Mouse (Mus musculus) hindbrain, embryonic 11.5 days (tissue): ENCODE measurements at regions not wholly inside any gene's neighbourhood (a gene's known extent, or its start where the extent isn't known, plus 50 kb on each side); places are given as distances from the start of the nearest gene placed in this dataset.

Experiments
- ATAC-seq: fragments of 200-750 bp; cut with Nextera tagmentation; 2 replicates; pipeline ENCODE4 v1.8.0; 2017; ENCODE audit warnings: mild to moderate bottlenecking, moderate TSS enrichment, moderate library complexity; ENCODE audit not compliant: low FRiP score
- DNase-seq: peaks from one replicate; pipeline ENCODE4 v3.0.0-alpha.2; 2015; ENCODE audit warnings: low spot score
- H3K27ac ChIP-seq: fragments of 300-500 bp; sonication (generic); 2 replicates; pipeline ENCODE4 v1.5.1; 2014; ENCODE audit warnings: mild to moderate bottlenecking, low read depth, low read length
- H3K27me3 ChIP-seq: fragments of 300-500 bp; sonication (generic); 2 replicates; pipeline ENCODE4 v1.6.1; 2014; ENCODE audit warnings: mild to moderate bottlenecking, low read length, moderate library complexity, mixed read lengths; ENCODE audit not compliant: control insufficient read depth, insufficient read depth
- H3K36me3 ChIP-seq: fragments of 300-500 bp; sonication (generic); 2 replicates; pipeline ENCODE4 v1.6.1; 2014; ENCODE audit warnings: mild to moderate bottlenecking, low read length, moderate library complexity, mixed read lengths; ENCODE audit not compliant: control insufficient read depth, insufficient read depth
- H3K4me1 ChIP-seq: fragments of 300-500 bp; sonication (generic); replicated peaks from 2 replicates; pipeline ENCODE4 v1.6.1; 2014; ENCODE audit warnings: low read length, mixed read lengths; ENCODE audit not compliant: control insufficient read depth, insufficient read depth
- H3K4me2 ChIP-seq: fragments of 300-500 bp; sonication (generic); replicated peaks from 2 replicates; pipeline ENCODE4 v1.6.1; 2014; ENCODE audit warnings: mild to moderate bottlenecking, low read depth, low read length
- H3K4me3 ChIP-seq: fragments of 300-500 bp; sonication (generic); 2 replicates; pipeline ENCODE4 v1.5.1; 2014; ENCODE audit warnings: low read depth, low read length
- H3K9ac ChIP-seq: fragments of 300-500 bp; sonication (generic); 2 replicates; pipeline ENCODE4 v1.6.1; 2014; ENCODE audit warnings: low read depth, low read length
- H3K9me3 ChIP-seq: fragments of 300-500 bp; sonication (generic); 2 replicates; pipeline ENCODE4 v1.6.1; 2016; ENCODE audit warnings: low read length; ENCODE audit not compliant: control insufficient read depth
- WGBS: fragments of 180-500 bp; shearing (Covaris S2); extraction: QIAGEN DNeasy Blood & Tissue Kit; methylation state at CpG from one replicate; pipeline ENCODE4 v1.1.7; 2014; 5-methylcytosine and 5-hydroxymethylcytosine counted together

DNA sequence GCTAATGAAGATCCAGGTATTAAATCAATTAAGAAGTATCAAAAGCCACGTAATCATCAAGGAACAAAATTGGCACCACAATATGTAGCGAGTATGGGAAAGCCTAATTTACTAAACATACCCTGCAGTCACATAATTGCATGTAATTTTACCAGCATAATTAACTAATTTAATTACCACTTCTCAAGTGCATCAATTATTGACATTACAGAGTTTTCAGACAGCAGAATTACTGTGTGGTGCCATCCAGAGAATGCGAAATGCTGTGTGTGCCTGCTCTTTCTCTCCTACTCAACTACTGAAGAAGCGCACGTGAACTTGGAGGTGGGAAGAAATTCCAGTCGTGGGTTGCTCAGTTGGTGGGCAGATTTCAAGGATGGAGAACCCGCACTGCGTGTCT lies 229.5 kb upstream of the Id4 start:
- Histone ChIP-seq H3K27ac (no peak overlapping the region), H3K4me2 (no peak overlapping the region), H3K4me1 (no peaks in the 10 kb centered on the region), H3K4me3 (no peak overlapping the region), H3K9ac (no peak overlapping the region), H3K36me3 (no peaks in the 10 kb centered on the region), H3K9me3 (no peaks in the 10 kb centered on the region), H3K27me3 (no peaks in the 10 kb centered on the region)
- DNase-seq (no peak), ATAC-seq (no peak)
- WGBS: 84% methylated on average over 8 of the region's 8 CpGs

DNA sequence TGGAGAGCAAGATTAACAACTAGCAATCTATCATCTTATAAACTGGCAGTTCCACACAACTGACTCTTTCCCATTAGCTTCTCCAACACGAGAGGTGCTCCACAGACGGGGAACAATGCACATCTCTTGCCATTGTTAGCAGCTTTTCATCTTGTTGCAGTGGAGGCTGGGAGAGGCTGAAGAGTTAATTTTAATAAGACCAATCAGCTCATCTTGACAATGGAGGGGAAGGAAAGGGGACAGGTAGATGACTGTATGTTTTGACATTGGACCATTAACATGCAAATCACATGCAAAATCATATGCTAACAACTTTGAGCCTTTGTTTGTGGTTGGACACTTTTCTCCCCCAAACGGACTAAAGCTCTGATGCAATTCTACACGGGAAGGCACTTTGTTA lies 218.9 kb upstream of the Id4 start:
- no peaks in the 10 kb centered on the region for H3K36me3 ChIP-seq
- ATAC-seq (no peak), DNase-seq (no peak)
- 39% methylated on average over 4 of the region's 4 CpGs for WGBS
- H3K27me3 ChIP-seq: no peaks in the 10 kb centered on the region
- no peak overlapping the region for H3K9ac ChIP-seq
- H3K4me1 ChIP-seq: 0 out of 2 replicates have a peak, but pooled peaks cover 3% of the 10 kb centered on the region
- no peak overlapping the region for H3K4me3 ChIP-seq
- H3K27ac ChIP-seq: no peak overlapping the region
- H3K4me2 ChIP-seq: no peak overlapping the region
- no peaks in the 10 kb centered on the region for H3K9me3 ChIP-seq

DNA sequence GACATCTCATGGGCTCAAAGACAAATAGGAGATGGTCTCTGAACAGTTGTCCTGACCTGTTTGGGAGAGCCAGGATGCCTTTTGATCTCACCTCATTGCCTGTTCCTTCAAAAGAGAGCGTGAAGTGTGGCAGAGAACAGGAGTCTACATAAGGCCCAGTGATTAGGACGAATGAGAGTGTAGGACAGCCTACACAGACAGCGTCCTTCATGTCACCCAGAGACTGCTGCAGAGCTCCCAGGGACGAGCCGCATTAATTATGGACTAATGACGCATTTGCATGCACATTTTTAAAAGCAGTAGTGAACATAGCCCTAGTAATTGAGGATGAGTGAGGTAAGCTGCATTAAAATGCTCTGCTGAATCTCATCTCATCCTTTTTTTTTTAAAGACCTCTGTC lies 218.5 kb upstream of the Id4 start:
- no peak for ATAC-seq
- H3K4me2 ChIP-seq: no peak overlapping the region
- H3K4me3 ChIP-seq: no peak overlapping the region
- WGBS: 69% methylated on average over 6 of the region's 6 CpGs
- no peaks in the 10 kb centered on the region for H3K27me3 ChIP-seq
- no peaks in the 10 kb centered on the region for H3K9me3 ChIP-seq
- H3K9ac ChIP-seq: no peak overlapping the region
- 0 out of 2 replicates have a peak, but pooled peaks cover 3% of the 10 kb centered on the region for H3K4me1 ChIP-seq
- no peaks in the 10 kb centered on the region for H3K36me3 ChIP-seq
- DNase-seq: no peak
- H3K27ac ChIP-seq: no peak overlapping the region; the same call in 1 of the 2 replicates

DNA sequence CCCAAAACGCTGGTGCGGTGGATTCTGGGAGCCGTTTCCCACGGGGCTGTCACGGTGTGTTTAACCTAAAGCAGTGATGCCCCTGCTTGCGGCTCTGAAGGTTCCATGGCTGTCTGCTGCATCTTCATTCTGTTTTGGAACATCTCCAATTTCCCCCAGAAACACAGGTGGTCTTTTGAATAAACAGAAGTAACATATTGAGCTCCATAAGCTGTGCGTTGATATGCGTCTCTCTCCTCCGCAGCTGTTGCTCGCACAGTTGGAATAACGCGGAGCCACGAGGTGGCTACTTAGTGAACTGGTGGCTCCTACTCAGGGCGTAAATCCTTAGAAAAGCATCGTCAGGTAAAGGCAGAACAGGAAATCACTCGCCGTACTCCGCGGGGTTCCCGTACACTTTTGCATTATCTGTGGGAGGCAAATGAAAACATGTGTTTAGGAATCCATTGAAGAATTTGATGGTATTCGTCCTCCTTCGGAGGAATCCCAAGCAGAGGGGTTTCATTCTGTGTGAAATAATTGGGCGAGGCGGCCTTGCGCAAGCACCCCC lies 214.8 kb upstream of the Id4 start:
- H3K36me3 ChIP-seq: no peaks in the 10 kb centered on the region
- DNase-seq (no peak), ATAC-seq (no peak)
- 0 out of 2 replicates have a peak, but pooled peaks cover 3% of the 10 kb centered on the region for H3K4me1 ChIP-seq
- 69% methylated on average over 25 of the region's 25 CpGs for WGBS
- no peak overlapping the region for H3K27ac ChIP-seq
- H3K9ac ChIP-seq: no peak overlapping the region
- no peaks in the 10 kb centered on the region for H3K9me3 ChIP-seq
- no peak overlapping the region for H3K4me3 ChIP-seq
- H3K4me2 ChIP-seq: no peak overlapping the region
- H3K27me3 ChIP-seq: no peaks in the 10 kb centered on the region

DNA sequence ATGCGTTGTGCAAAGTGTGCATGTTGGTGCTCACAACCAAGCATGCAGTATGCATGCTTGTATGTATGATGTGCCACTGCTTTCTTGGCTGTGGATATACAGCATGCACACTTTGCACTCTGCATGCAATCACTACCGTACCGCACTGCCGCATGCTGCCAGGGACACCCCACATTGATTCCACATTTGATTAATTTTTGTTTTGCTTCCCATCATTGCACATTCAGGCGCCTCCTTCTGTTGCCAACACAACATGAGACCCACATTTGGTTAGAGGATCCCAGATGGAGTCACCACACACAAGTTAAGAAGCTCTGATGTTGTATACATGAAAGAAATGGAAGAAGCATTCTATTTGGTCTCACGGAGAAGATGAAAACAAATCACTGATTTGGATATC lies 211.2 kb upstream of the Id4 start:
- Histone ChIP-seq H3K4me2 (no peak overlapping the region), H3K9me3 (no peaks in the 10 kb centered on the region), H3K36me3 (no peaks in the 10 kb centered on the region), H3K4me1 (no peaks in the 10 kb centered on the region), H3K27me3 (no peaks in the 10 kb centered on the region), H3K9ac (no peak overlapping the region), H3K27ac (no peak overlapping the region), H3K4me3 (no peak overlapping the region)
- ATAC-seq (no peak), DNase-seq (no peak)
- 95% methylated on average over 6 of the region's 6 CpGs for WGBS

DNA sequence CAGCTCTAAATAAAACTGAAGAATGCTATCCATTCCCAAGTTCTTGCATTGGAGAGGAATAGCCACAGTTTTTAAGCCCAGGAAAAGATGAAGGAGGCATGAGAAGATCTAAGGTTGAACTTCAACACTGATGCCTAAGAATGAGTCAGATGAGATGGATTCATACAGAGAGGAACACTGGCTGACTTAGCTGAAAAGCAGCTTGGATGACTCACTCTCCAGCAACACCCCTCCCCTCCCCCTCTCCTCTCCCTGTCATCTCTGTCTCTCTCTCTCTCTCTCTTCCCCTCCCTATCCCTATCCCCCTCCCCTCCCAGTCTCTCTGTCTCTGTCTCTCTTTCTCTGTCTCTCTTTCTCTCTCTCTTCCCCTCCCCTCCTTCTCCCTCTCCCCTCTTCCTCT lies 186.4 kb upstream of the Id4 start:
- no peak overlapping the region for H3K4me2 ChIP-seq
- H3K27me3 ChIP-seq: no peaks in the 10 kb centered on the region
- no peaks in the 10 kb centered on the region for H3K36me3 ChIP-seq
- ATAC-seq (no peak), DNase-seq (no peak)
- no peak overlapping the region for H3K4me3 ChIP-seq
- no peak overlapping the region for H3K9ac ChIP-seq
- no peak overlapping the region for H3K27ac ChIP-seq
- H3K4me1 ChIP-seq: no peaks in the 10 kb centered on the region
- H3K9me3 ChIP-seq: no peaks in the 10 kb centered on the region

DNA sequence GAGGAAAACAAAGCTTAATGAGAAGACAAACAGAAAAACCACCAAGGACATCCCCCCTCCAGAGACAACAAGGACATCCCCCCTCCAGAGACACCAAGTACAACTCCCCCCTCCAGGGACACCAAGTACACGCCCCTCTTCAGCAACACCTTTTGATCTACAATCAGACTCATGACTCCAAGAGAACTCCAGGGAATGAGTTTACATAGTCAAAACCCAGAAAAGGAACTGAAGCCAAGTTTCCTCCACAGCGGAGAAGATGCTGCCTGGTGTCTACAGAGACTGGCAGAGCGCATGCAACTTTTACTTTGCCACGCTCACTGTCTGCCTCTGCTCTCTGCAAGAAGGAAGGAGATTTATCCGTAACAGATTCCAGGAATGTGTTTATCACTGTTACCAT lies 185.7 kb upstream of the Id4 start:
- no peak overlapping the region for H3K4me3 ChIP-seq
- no peaks in the 10 kb centered on the region for H3K9me3 ChIP-seq
- H3K27me3 ChIP-seq: no peaks in the 10 kb centered on the region
- ATAC-seq (no peak), DNase-seq (no peak)
- no peaks in the 10 kb centered on the region for H3K4me1 ChIP-seq
- H3K36me3 ChIP-seq: no peaks in the 10 kb centered on the region
- H3K4me2 ChIP-seq: no peak overlapping the region
- H3K9ac ChIP-seq: no peak overlapping the region
- 80% methylated on average over 5 of the region's 5 CpGs for WGBS
- no peak overlapping the region for H3K27ac ChIP-seq

DNA sequence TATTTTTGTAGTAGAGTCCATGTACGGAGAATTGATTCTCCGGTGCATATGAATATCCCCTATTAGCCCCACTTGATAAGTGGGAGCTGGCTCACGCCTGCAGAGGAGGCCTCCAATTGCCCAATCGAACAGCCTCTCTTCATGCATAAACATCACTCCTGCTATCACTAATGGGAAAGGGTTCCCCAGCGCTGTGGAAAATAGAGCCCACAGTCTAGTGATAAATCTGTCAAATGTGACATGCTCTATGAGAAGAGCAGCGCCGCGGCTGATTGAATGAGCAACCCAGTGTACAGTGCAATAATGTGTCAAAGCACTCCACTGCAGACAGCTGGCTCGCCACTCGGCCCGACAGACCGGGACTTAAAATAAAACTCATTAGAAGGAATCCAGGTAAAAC lies 182.8 kb upstream of the Id4 start:
- Histone ChIP-seq H3K36me3 (no peaks in the 10 kb centered on the region), H3K9me3 (no peaks in the 10 kb centered on the region), H3K4me2 (0 out of 2 replicates have a peak overlapping the region, but pooled peaks have one; percentile 7), H3K27ac (no peak overlapping the region), H3K4me1 (no peaks in the 10 kb centered on the region), H3K4me3 (no peak overlapping the region), H3K9ac (no peak overlapping the region), H3K27me3 (no peaks in the 10 kb centered on the region)
- DNase-seq (peak; percentile 30), ATAC-seq (peak; percentile 66)
- 59% methylated on average over 12 of the region's 12 CpGs for WGBS

DNA sequence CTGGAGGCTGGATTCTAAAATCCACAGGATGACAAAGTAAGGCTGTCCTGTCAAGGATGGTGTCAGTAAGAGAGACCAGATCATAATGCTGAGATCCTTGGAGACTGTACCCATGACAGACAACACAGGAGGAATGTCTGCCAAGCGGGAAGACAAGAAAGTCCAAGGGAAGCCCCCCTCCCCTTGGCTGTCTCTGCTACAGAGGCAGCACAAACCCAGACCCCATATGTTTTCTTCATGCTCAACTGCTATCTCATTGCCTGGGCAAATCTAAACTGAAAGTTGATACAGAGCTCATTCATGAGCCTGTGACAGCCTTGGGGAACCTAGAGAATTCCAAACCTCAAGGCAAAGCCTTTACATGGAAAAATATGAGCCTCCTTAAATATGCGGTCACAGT lies 177.7 kb upstream of the Id4 start:
- Histone ChIP-seq H3K27me3 (no peaks in the 10 kb centered on the region), H3K4me3 (no peak overlapping the region), H3K27ac (no peak overlapping the region), H3K4me2 (no peak overlapping the region), H3K4me1 (no peaks in the 10 kb centered on the region), H3K9me3 (no peaks in the 10 kb centered on the region), H3K9ac (no peak overlapping the region), H3K36me3 (no peaks in the 10 kb centered on the region)
- 84% methylated on average over 2 of the region's 2 CpGs for WGBS
- no peak for DNase-seq
- no peak for ATAC-seq
